Mouse (Mus musculus) gastrocnemius, postnatal 14 days (tissue): ENCODE measurements around the gene Gas8. TPM values are rescaled to one million over a fixed set of nuclear protein-coding genes. Genes with fewer than 3 reads are reported as not detected.
"Not testable (repeated sequence)": the region's sequence is repeated elsewhere in the genome, so short reads cannot be mapped to it uniquely, and the experiment has no call there.

Source experiments
- DNase-seq: peaks from one replicate; pipeline ENCODE4 v3.0.0; 2021; ENCODE audit warnings: mixed read lengths
- intact Hi-C: fragments of 180-260 bp; cut with DNase I; formaldehyde crosslinking; loops from one replicate; pipeline ENCODE4 v1.15.1; 2025; ENCODE audit warnings: low total_unique reads
- long read RNA-seq, 2 experiments: library from polyadenylated mRNA; stranded (forward); transcript quantifications; one replicate each; pipeline ENCODE4 v2.0.0; 2021
- total RNA-seq, 2 experiments: library from RNA; stranded (reverse); gene quantifications; 2 replicates each; pipeline ENCODE4 v1.2.3; 2021

Gas8 gene
- total RNA-seq, result 1 to 10 TPM; 4.6 to 4.9 TPM
- long read RNA-seq, experiment 1, partial matches to known transcripts, result 1 of 5 reads
- long read RNA-seq, experiment 1, other reads (novel, unspliced or antisense), result 0 of 5 reads
- long read RNA-seq, experiment 2, transcript Gas8-201 (11 exons, 1,681 nt), result major isoform, 5 of 7 reads
- long read RNA-seq, experiment 2, partial matches to known transcripts, result 0 of 7 reads
- long read RNA-seq, experiment 2, other reads (novel, unspliced or antisense), result 2 of 7 reads

DNA sequence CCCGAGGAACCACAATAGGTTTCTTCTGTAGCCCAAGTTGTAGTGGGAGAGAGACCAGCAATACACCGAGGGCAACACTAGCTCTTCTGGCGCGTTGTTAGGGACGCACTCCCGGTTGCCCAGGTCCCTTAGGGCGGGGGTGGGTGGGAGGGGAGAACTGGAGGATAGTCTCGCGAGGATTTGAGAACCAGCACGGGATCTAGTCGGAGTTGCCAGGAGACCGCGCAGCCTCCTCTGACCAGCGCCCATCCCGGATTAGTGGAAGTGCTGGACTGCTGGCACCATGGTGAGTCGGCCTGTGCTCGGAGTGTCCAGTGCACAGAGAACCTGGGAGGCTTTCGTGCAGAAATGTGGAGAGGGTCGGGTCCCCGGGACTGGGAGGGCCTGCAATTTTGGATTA, at the start of gene Gas8:
Gas8 (plus strand) TSS at position 168 of the 400 bp plus-strand sequence.
- peak; percentile 93 for DNase-seq
- intact Hi-C loops, result no loop called here

GRCm38 (mm10) chr8:123472991-123473390, 45.6 kb upstream of the Gas8 start:
- DNase-seq, intact Hi-C loops: not testable (repeated sequence)

- intact Hi-C loops, DNase-seq: not testable (repeated sequence)
Observed at GRCm38 (mm10) chr8:123474549-123474948, 44.1 kb upstream of the Gas8 start.

- no peak for DNase-seq
- intact Hi-C loops, result no loop called here
Observed at GRCm38 (mm10) chr8:123476911-123477736, 41.5 kb upstream of the Gas8 start.

- intact Hi-C loops, result no loop called here
- DNase-seq, result peak; percentile 93
Observed at GRCm38 (mm10) chr8:123477737-123478258, 40.8 kb upstream of the Gas8 start, which contains the start of gene Afg3l1. Gene Afg3l1 (plus strand): TSS chr8:123477903.

DNA sequence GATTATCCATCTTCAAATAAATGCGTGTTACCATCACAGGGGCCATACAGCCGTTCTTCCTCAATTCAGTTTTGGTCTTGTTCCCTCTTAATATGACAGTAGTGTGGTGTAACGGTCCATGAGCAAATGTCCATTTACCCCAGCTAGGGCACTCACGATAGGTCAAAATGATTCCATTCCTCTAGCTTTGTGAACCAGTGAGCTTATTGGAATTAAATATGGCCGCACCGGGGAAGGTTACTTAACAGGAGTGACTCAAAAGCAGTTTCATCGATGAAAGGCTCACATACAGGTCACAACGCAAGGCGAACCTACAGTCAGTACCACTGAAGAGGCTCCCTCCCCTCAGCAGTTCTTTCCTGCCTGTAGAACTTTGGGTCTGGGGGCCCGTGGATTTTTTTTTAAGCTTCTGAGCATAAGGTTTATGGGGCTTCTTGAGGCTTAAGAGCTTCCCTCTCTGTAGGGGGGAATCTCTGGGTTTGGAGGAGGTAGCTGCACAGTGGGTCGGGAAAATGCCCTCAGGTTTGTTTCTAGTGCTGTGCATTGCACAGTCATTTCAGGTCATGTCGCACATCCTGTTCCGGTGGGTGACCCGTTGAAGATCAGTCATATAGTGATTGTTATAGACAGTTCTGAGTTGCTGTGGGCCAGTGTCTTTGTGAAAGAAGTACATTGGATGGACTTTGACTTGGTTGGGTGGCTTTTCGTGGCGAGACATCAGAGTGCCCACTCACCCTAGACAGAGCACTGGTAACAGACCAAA, 40.0 kb upstream of the Gas8 start:
- intact Hi-C loops, result no loop called here
- DNase-seq, result no peak

GRCm38 (mm10) chr8:123482627-123483026, 36.0 kb upstream of the Gas8 start:
- intact Hi-C loops, result no loop called here
- DNase-seq, result no peak

- DNase-seq, result no peak
- intact Hi-C loops, result no loop called here
Observed at GRCm38 (mm10) chr8:123491280-123492075, 27.2 kb upstream of the Gas8 start.

DNA sequence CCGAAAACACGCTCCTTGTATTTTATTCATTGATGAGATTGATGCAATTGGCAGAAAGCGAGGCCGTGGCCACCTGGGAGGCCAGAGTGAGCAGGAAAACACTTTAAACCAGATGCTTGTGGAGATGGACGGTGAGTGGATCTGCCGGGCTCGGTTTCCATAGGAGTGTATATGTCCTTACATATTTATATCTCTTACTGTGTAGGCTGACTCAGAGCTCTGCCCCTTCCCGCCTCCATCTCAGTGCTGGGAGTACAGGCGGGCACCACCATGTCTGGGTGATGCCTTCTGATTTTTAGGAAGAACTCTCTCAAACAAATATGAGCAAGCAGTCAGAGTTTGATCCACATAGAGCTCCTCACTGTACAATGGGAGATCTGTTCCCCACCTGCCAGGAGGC, 25.7 kb upstream of the Gas8 start:
- no peak for DNase-seq
- intact Hi-C loops, result no loop called here

- intact Hi-C loops, result no loop called here
Observed at GRCm38 (mm10) chr8:123497699-123498098, 20.9 kb upstream of the Gas8 start.

GRCm38 (mm10) chr8:123498963-123499362, 19.7 kb upstream of the Gas8 start:
- intact Hi-C loops, result no loop called here
- DNase-seq, result no peak

More at GRCm38 (mm10) chr8:123497699-123498098, 20.9 kb upstream of the Gas8 start:
- DNase-seq, result no peak

DNA sequence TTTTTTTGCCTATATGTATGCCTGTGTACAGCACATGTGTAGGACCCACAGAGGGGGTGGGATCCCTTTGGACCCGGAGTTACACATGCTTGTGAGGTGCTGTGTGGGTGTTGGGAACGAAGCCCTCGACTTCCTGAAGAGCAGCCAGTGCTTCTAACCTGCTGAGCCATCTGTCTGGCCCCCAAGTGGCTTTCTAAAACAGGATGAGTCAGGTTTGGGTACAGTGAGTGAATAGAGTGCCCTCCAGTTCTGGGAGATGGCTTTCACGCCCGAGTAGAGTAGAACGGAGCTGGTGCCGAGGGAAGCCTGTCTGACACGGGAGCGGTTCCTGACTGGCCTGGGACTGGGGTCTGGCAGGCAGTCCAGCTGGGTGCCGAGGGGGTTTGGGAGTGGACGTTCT, 19.1 kb upstream of the Gas8 start:
- intact Hi-C loops, result no loop called here
- no peak for DNase-seq

DNA sequence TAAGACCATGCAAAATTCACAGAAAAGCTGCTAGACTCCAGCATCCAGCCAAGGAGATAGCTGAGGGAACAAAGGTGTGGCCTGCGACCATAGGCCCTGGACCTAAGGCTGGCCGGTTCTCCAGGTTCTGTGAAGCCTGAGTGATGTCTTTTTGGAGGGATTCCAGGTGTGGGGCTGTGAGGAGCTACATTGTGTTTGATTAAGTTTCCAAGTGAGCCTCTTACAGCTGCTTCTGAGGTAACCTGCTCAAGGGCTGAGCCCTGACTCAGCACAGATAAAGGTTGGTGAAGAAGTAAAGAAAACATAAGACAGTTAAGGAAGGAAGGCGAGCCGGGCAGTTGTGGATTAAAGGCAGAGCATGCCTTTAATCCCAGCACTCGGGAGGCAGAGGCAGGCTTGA, 16.4 kb upstream of the Gas8 start:
- intact Hi-C loops, result no loop called here
- DNase-seq, result no peak

- intact Hi-C loops, result no loop called here
- no peak for DNase-seq
Observed at GRCm38 (mm10) chr8:123503801-123504467, 14.7 kb upstream of the Gas8 start.

GRCm38 (mm10) chr8:123504591-123505195, 13.9 kb upstream of the Gas8 start:
- DNase-seq, result no peak
- intact Hi-C loops, result no loop called here

DNA sequence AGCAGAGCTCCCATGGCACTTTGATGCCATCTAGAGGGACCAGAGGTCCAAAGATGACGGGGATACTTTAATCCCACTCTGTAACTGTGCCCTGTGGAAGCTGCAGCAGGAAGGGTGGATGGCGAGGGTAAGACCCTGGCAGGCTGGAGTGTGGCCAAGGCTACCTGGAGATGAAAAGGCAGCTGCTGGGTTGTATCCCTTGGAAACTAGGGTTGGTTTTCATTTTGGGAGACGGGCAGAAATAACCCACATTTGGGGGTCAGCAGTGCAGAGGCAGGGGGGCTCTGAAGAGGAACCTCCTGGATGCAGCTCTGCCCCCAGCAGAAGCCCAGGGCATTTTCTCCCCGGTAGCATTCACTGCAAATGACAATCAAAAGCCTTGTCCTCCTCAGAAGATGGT, 13.4 kb upstream of the Gas8 start:
- DNase-seq, result no peak
- intact Hi-C loops, result no loop called here

- DNase-seq, result no peak
- intact Hi-C loops, result no loop called here
Observed at GRCm38 (mm10) chr8:123505695-123506094, 12.9 kb upstream of the Gas8 start.

DNA sequence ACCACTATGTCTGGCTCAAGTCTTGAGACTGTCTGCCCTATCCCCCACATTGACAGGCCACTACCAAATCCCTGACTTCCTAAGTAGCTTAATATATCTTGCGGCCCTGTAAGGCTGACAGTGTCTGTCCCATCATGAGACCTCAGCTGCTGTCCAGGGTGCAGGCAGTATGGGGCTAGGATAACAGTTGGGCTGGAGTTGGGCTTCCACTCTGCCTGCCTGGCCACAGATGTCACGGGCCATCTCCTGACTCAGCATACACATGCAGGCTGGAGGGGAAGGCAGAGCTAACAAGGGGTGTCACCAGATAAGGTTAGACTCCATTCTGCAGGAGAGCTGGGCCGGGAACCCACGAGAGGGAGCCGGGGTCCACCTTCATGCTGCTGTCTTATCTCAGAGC, 11.5 kb upstream of the Gas8 start:
- intact Hi-C loops, result no loop called here

More for the DNA sequence above, 11.5 kb upstream of the Gas8 start:
- DNase-seq, result no peak
